Mouse (Mus musculus) bone marrow, adult 2 months (tissue): ENCODE results near the gene Ptgfrn.

Experiments used
- CTCF ChIP-seq: fragments of 200-500 bp; IDR thresholded peaks from 2 replicates; pipeline ENCODE4 v1.5.1; 2011; ENCODE audit warnings: low read length, control low read depth; ENCODE audit not compliant: control insufficient read depth, insufficient read depth
- POLR2A ChIP-seq: fragments of 200-500 bp; IDR thresholded peaks from 2 replicates; pipeline ENCODE4 v1.6.1; 2011; ENCODE audit warnings: low read depth, mild to moderate bottlenecking, control low read depth, low read length, borderline replicate concordance; ENCODE audit not compliant: control insufficient read depth

DNA sequence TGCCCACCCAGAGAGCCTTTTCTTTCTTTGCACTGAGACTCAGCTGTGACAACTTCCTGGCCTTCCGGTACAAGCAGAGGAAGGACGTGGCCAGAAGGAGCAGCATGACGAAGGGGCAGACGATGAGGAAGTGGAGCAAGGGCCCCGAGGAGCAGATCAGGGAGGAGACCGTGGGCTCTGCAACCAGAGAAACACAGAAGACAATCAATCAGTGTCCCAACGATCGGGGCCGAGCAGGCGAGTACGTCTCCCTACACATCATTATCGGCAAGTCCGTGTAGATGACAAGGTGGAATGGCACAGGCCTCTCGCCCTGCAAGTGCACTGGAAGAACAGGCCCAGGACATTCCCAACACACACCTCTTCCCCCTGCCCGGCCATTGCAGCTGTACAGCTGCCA, 116.4 kb downstream of the Ptgfrn start:
- TF ChIP-seq POLR2A (no peak), CTCF (no peak)
